Mouse (Mus musculus) heart, postnatal 0 days (tissue): ENCODE data around the gene Clcn3.

ENCODE experiments used
- CTCF ChIP-seq: IDR thresholded peaks from 2 replicates; pipeline ENCODE4 v1.5.1; 2016; ENCODE audit warnings: antibody characterized with exemption, control low read depth, low read depth
- EP300 ChIP-seq: IDR thresholded peaks from 2 replicates; pipeline ENCODE4 v1.6.1; 2016; ENCODE audit warnings: antibody characterized with exemption, low read depth

GRCm38 (mm10) chr8:60951271-60951670 lies 31.8 kb downstream of the Clcn3 start:
- no peak for TF ChIP-seq CTCF
- TF ChIP-seq EP300: no peak
